Mouse (Mus musculus) ES-Bruce4 (cell line): ENCODE measurements at regions not wholly inside any gene's neighbourhood (a gene's known extent, or its start where the extent isn't known, plus 50 kb on each side); places are given as distances from the start of the nearest gene placed in this dataset.

Experiments used
- CTCF ChIP-seq: IDR thresholded peaks from one replicate; pipeline ENCODE4 v1.8.1; 2011; ENCODE audit warnings: low read depth, low read length
- EP300 ChIP-seq: IDR thresholded peaks from 2 replicates; pipeline ENCODE4 v1.6.1; 2011; ENCODE audit warnings: low read depth, low read length; ENCODE audit not compliant: insufficient read depth
- POLR2A ChIP-seq: IDR thresholded peaks from one replicate; pipeline ENCODE4 v1.8.1; 2011; ENCODE audit warnings: low read length; ENCODE audit not compliant: insufficient read depth

- TF ChIP-seq CTCF: no peak
- TF ChIP-seq EP300: no peak
- no peak for TF ChIP-seq POLR2A
These were observed 456.3 kb upstream of the Vstm2b start for GRCm38 (mm10) chr7:40441786-40442185.
